Mouse (Mus musculus): Measurements from ENCODE around the gene Eps8l2.

DNA sequence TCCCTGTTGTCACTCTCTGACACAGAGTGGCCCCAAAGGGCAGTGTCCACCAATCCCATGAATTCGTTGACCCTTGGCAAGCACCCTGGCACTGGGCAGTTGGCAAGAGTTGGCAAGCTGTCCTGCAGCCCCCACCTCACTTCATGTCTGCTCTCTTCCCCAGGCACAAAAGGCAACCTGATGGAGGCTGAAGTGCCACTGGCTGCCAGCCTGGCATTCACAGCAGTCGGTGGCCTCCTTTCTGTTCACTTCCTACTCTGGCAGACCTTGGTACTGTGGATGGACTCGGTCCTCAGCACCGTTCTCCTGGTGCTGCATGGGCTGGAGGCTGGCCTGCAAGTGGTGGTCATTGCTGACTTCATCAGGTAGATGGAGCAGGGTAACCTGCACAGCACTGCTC is 3.0 kb upstream of the Eps8l2 start:
- TF ChIP-seq EP300 (IDR thresholded peaks at IDR 0.05): no peak
- TF ChIP-seq CTCF (IDR thresholded peaks at IDR 0.05): no peak
